Mouse (Mus musculus) thymus, adult 18-20 months (tissue): ENCODE results near the gene Icam1.
"Not testable (repeated sequence)": the region's sequence is repeated elsewhere in the genome, so short reads cannot be mapped to it uniquely, and the experiment has no call there.

Experiments used
- DNase-seq, 2 experiments: peaks; one replicate each; pipeline ENCODE4 v3.0.0; 2022; ENCODE audit warnings: mixed read lengths in 2 of 2

Gene Icam1

DNA sequence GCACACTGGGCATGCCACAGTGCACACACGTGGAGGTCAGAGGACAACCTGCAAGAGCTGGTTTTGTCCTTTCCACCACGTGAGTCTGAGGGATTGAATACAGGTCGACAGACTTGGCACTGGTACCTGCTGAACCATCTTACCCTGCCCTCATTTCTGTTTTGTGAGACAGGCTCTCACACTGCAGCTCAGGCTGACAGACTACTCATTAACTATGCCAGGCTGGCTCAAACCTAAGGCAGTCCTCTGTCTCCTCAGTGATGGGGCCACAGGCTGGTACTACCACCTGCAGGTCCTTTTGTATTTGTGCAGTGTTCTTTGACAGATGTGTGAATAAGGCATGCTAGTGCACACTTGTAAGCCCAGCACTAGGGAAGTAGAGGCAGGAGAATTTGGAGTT is 20.7 kb upstream of the Icam1 start:
- DNase-seq = no peak

DNA sequence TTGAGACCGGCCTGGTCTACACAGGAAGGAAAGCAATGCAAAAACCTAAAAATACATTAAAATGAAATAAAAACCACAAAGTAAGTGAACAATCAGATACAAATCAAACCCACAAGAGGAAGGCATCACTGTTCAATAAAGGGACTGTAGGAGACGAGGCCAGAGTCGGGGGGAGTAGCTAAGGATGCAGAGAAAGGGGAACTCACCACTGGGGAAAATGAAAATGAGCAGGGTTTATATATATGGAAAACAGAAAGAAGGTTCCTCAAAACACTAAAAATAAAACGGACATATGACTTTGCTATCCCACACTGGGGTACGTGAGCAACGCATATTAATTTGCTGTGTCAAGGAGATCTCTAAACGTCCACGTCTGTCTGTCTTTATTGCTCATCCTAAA is 18.7 kb upstream of the Icam1 start:
- DNase-seq = no peak

DNA sequence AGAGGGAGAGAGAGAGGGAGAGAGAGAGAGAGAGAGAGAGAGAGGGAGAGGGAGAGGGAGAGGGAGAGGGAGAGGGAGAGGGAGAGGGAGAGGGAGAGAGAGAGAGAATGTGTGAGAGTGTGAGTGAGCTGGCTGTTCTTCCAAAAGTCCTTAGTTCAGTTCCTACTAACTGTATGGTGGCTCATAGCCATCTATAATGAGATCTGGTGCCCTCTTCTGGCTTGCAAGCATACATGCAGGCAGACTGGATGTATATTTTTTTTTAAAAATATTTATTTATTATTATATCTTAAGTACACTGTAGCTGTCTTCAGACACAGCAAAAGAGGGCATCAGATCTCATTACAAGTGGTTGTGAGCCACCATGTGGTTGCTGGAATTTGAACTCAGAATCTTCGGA is 17.4 kb upstream of the Icam1 start:
- DNase-seq = not testable (repeated sequence)

DNA sequence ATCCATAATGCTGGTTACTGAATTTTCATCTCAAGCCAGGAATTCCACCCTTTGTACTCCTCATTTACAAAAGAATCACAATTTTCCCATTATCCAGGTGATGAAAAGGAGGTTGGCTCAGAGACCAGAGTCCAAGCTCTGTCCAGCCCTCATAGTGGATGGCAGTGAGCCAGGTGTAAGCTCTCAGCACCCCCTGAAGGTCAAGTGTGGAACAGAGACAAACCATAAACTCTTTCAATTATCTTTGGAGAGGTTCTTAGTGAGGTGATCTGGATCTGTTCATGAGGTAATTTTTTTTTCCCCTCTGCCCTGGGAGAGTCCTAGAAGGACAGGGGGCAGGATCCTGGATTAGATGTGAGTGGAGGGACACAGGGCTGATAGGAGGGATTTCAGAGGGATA is 15.0 kb upstream of the Icam1 start:
- no peak for DNase-seq

DNA sequence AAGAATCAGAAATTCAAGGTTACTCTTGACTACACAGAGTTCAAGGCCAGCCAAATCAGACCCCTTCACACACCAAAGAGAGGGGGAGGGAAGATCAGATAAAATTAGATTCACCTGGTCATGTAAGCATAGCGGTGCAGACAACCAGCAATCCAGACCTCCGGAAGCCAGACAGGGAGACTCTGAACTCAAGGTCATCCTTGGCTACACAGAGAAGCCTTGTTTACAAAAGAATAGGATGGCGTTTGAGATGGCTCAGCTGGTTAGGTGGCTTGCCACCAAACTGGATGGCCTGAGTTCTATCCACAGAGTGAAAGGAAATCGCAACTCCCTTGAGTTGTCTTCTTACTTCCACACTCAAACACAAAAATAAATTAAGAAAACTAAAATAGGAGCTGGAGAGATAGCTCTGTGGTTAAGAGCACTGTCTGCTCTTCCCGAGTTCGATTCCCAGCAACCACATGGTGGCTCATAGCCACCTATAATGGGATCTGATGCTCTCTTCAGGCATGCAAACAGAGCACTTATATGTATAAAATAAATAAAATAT is 14.1 kb upstream of the Icam1 start:
- no peak for DNase-seq

DNA sequence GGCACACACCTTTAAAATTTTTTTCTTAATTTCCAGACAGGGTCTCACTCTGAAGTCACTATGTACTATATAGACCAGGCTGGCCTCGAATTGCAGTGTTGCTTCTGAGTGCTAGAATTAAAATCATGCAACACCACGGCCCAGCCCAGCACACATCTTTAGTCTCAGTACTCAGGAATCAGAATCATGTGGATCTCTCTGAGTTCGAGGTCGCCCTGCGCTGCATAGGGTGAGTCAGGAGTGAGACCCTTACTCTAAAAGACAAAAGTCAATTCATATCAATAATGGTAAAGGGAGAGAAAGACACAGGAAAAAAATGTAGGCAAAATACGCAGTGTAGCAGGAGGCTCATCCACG is 13.5 kb upstream of the Icam1 start:
- no peak for DNase-seq

DNA sequence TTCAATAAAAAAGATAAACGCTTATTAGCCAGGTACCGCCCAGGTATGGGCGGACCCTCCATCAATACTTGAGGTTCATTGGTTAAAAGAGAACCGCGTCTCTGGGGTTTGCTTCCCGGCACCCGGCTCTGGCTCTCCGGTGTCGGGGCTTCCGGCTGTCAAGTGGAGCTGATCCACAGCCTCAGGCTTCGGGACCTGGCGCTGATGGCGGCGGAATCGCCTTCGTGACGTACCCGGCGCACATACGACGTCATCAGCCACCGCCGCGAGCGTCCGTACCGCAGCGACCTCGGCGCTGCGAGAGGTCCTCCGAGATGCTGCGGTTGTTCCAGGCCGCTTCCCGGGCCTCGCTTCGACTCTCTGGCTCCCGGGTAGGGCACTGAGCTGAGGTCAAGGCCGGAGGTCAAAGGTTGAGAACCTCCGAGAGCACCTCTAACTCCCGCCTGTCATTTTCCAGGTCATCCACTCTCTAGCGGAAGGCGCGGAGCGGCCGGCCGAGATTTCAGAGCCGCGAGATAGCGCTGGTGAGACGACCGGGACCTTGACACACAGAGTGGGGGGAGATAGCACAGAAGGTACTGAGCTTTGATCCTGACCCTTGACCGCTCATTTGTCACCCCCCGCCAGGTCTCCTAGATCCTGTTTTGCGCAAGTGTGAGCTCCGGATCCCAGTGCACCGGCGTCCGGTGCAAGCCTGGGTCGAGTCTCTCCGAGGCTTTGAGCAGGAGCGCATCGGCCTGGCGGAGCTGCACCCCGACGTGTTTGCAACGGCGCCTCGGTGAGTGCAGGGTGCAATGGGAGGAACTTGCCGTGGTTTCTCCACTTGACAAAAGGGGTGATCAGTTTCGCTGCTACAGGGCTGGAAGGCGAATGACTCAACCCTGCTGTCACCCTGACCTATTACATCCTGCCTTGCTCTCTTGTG is 12.9 kb upstream of the Icam1 start, which contains the start of gene Mrpl4:
Mrpl4 (plus strand) TSS at position 112 of the 925 bp plus-strand sequence.
- DNase-seq = peak; percentile 56 to 61

DNA sequence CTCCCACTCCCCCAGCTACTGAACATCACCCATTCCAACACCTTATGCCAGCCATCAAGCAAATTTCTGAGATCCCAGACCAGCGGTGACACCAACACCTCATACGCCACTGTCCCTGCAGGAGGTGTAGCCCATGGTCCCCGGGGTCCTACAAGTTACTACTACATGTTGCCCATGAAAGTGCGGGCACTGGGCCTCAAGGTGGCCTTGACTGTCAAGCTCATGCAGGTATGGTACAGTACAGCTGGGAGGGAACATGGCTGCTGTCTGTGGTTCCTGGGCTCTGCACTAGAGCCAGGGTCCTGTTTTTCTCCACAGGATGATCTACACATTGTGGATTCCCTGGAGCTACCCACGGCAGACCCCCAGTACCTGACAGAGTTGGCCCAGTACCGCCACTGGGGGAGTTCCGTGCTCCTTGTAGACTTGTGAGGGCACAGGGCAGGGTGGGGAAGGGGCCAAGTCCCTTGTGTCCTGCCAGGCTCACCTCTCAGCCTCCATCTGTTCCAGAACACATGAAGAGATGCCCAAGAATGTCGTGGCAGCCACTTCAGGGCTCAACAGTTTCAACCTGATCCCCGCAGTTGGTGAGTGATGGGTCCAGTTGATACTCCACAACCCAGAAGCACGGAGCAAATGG is 8.4 kb upstream of the Icam1 start:
- DNase-seq = no peak

DNA sequence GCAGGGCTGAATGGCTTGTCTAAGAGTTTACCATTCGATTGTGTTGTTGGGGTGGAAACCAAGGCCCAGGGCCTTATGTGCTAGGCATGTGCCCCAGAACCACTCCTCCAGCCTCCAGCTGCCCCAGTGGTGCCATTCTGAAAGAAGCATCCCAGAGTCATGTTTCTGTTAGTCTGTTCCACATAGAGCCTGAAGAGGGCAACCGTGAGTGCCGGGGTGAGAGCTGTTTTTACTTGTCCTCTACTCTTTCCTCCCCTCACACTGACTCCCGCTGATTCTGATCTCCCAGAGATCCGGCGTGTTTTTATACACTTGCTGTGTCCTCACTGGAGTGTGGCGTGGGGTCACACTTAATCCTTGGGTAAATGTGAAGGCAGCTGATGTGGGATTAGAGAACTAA is 7.8 kb upstream of the Icam1 start:
- DNase-seq = no peak

DNA sequence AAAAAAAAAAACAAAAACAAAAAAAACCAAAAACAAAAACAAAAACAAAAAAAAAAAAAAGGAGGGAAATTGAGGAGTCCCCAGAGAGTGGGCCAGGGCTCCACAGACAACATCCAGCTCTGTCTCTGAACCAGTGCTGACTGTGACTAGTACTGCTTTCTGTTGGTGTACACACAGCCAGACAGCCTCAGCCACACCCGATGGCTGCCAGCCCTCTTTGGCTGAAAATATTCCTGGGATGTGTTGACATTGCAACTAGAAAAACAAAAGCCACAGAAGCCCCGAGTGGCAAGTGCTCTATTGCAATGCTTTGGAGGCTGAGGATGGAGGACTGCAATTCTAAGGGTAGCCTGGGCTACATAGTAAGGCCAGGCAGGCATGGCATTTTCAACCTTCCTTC is 5.4 kb upstream of the Icam1 start:
- no peak for DNase-seq

DNA sequence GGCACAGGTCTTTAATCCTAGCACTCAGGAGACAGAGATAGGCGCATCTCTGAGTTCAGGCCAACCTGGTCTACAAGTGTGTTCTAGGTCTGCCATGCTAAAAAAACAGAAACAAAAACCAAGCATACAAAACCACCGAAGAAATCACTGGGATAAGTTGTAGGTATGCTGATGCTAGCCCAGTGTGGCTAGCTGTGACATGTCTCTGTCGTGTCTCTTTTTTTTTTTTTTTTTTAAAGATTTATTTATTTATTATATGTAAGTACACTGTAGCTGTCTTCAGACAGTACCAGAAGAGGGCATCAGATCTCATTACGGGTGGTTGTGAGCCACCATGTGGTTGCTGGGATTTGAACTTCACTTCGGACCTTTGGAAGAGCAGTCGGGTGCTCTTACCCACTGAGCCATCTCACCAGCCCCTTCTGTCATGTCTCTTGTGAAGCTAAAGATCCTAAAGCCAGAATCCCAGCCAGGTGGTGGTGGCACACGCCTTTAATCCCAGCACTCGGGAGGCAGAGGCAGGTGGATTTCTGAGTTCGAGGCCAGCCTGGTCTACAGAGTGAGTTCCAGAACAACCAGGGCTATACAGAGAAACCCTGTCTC is 4.7 kb upstream of the Icam1 start:
- DNase-seq = not testable (repeated sequence)

DNA sequence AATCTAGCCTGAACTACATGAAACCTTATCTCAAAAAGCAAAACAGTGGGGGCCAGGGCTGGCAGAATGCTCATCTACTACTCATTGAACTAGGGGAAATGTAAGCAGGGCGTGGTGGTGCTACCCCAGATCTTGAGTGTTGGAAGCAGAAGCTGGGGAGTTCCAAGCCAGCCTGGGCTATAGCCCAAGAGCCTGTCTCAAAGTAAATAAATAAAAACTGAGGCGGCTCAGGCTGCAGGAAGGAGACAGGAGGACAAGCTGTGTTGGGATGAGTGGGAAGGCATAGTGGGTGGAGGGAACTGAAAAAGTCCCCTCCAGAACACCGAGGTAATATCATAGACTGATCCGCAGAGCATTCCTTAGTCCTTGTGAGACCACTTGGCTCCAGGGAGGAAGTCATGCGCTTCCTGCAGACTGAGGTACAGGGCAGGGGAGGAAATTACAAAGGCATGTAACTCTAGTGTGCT is 3.9 kb upstream of the Icam1 start:
- no peak for DNase-seq

DNA sequence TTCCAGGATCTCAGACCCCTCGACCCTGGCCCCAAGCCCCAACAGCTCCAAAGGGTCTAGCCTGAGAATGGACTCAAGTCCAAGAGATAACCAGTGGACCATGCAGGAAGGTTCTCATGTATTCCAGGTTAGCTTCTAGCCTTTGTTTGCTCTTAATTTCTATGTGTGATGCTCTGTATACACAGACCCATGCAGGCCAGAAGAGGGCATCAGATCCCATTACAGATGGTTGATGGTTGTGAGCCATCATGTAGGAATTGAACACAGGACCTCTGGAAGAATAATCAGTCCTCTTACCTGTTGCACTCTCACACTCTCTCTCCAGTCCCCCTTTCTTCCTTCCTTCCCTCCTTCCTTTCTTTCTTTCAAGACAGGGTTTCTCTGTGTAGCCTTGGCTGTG is 3.4 kb upstream of the Icam1 start:
- no peak for DNase-seq

DNA sequence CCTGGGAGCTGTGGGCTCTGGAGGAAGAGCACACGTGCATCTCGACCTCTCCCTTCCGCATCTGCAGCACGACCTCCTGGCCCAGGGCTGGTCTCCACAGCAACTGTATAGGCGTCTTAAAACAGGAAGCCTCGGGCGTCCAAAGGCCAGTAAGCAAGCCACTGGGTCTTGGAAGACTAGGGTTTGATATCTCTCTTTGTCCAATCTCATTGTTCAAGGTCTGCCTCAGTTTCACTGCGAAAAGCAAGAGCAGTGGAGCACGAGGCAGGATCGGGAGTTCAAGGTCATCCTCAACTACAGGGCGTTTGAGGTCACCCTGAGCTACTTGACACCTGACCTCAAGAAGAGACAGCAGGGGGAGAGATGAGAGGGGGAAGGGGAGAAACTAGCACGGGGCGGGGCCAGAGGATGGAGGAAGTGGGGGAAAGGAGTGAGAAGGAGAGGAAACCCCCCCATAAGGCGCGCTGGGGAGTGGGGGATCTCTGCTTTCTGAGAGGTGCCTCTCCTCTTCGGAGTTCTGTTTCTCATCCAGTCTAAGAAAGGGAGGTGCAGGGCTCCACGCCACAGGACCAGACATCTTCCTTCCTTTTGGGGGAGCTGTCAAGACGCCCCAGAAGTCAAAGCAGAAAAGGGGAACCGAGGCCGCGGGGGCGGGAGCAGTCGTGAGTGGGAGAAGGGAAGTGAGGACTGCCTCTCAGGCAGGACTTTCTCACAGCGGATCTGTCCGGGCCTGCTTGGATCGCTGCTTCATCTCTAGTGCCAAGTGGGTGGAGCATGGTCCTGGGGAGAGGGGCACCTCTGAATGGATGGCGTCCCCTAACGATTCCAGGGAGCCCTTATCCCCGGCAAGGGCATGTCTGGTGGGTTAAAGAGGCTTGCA is 854 bp upstream of the Icam1 start:
- peak; percentile 57 to 68 for DNase-seq

DNA sequence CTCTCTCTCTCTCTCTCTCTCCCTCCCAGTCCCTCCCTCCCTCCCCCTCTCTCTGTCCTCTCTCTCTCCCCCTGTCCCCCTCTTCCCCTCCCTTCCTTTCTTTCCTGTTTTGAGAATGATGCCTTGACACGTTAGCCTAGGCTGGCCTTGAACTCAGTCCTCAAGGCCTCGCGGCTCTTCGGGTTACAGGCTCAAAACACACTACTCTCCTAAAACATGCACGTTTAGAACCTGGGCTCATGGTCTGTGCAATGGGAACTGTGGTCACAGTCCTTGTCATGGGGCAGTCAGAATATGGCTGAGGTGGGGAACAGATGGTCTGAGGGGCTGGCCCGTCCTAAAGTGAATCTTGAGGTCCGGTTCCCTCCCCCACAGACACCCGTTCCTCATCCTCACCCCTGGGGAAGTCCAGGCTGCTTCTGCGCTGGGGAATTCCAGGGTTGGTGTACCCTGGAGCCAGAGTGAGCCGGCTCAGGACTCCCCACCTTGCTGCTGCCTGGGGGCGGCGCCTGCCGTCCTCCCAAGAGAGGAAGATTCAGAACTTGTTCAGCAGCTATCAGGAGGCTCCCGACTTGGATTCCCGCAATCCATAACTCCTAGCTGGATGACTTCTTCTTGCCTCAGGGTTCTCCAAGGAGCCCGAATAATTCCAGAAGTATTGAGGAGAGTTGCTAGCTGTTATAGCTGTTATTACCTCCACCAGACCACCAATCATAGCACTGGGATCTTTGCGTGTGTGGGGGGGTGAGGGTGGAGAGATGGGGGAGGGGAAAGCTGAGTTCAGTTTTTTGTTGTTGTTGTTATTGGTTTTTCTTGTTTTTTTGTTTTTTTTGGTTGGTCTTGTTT is 769 bp downstream of the Icam1 start:
- DNase-seq = peak in 1 of 2 experiments; percentile 35

DNA sequence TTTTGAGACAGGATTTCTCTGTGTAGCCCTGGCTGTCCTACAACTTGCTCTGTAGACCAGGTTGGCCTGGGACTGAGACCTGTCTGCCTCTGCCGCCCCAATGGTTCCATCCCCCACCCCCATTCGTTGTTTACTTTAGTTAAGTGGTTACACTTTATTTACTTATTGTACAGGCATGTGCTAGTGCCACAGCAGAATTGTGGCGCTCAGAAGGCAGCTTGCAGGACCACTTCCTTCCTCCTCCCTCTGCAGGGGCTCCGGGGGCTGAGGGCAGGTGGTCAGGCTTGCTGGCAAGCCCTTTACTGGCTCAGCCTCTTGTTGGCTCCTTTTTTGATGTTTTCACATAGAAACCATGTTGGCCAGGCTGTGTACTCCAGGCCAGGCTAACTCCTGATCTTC is 1.4 kb downstream of the Icam1 start:
- DNase-seq = peak in 1 of 2 experiments; percentile 35

DNA sequence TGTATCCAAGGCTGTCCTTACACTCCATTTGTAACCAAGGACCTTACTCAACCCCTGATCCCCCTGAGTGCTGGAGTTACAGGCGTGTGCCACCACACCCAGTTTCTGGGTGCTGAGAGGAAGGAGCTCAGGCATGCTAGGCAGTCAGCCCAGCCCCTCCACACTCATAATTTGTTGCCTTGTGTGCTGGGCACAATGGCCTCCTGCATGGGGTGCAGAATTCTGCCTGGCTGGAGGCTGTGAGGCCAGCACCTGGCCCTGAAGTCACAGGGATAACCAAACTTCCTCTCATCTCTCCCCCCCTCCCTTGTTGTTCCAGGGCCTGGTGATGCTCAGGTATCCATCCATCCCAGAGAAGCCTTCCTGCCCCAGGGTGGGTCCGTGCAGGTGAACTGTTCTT is 2.8 kb downstream of the Icam1 start:
- DNase-seq = no peak

DNA sequence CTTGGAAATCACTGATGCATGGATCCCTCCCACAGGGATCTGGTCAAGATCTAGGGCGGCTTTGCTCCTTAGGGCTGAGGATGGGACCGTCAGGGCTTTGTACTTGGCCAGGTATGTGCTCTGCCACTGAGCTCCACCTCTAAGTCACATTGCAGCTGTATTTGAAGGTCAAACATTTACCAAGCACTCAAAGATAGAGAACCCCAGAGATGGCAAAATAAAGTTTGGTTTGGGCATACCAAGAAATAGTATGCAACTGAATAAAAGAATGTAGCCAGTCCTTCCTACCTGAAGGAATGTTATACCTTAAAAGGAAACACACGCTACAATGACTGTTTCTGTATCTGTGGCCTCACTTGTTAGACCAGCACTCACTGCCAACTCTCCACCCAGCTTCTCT is 5.6 kb downstream of the Icam1 start:
- no peak for DNase-seq

DNA sequence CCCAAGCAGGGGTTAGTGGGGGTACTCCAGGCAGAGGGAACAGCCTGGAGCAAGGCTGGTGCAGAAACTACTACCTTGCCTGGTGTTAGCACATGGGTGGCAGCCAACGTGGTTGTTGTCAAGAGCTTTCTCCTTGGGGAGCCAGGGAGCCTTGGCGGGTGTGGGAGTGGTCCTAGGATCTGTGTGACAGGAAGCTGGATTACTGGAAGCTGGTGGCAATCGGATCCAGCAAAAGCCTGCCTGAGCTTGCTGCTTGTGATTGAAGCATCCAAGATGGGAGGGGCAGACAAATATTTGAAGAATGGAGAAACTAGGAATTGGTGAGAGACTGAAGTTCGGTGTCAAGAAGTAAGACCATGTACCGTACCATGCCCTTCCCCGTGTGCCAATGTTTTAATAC is 6.5 kb downstream of the Icam1 start:
- no peak for DNase-seq

DNA sequence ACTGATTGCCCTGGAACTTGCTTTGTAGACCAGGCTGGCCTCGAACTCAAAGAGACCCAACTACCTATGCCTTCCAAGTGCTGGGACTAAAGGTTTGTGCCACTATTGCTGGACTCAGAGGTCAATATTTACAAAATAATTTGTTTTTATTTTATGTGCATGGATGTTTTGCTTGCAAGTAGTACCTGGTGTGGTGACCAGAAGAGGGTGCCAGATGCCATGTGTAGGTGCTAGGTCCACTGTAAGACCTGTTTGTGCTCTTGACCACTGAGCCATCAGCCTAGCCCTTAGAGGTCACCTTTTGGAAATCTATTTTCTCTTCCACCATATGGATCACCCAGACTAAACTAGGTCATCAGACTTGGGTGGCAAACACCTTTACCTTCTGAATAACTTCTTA is 6.9 kb downstream of the Icam1 start:
- no peak for DNase-seq

DNA sequence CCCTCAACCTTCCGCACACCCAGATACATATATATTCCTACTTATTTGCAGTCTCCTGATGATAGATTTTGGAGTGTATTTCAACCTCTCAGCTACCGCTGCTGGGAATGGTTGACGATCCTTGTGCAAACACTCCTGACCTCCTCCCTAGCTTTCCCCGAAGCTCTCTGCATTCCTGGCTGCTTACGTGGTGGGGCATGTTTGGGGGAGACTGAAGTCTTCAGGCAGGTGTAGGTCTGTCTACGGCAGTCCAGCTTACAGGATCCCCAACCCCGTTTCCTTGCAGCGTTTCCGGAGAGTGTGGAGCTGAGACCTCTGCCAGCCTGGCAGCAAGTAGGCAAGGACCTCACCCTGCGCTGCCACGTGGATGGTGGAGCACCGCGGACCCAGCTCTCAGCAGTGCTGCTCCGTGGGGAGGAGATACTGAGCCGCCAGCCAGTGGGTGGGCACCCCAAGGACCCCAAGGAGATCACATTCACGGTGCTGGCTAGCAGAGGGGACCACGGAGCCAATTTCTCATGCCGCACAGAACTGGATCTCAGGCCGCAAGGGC is 9.5 kb downstream of the Icam1 start:
- no peak for DNase-seq
